Mouse (Mus musculus) forebrain, embryonic 12.5 days (tissue): ENCODE data around the gene Pigv. TPM values are rescaled to one million over a fixed set of nuclear protein-coding genes. Genes with fewer than 3 reads are reported as not detected.

Experiments used
- ATAC-seq: fragments of 200-750 bp; cut with Nextera tagmentation; 2 replicates; pipeline ENCODE4 v1.8.0; 2017; ENCODE audit warnings: moderate TSS enrichment; ENCODE audit not compliant: low FRiP score
- H3K27ac ChIP-seq: fragments of 300-500 bp; sonication (generic); 2 replicates; pipeline ENCODE4 v1.5.1; 2016; ENCODE audit warnings: mild to moderate bottlenecking
- H3K27me3 ChIP-seq: fragments of 300-500 bp; sonication (generic); 2 replicates; pipeline ENCODE4 v1.6.1; 2016; ENCODE audit warnings: mild to moderate bottlenecking
- H3K36me3 ChIP-seq: fragments of 300-500 bp; sonication (generic); replicated peaks from 2 replicates; pipeline ENCODE4 v1.6.1; 2016; ENCODE audit warnings: mild to moderate bottlenecking
- H3K4me1 ChIP-seq: fragments of 300-500 bp; sonication (generic); 2 replicates; pipeline ENCODE4 v1.6.1; 2016
- H3K4me2 ChIP-seq: fragments of 300-500 bp; sonication (generic); 2 replicates; pipeline ENCODE4 v1.6.1; 2016; ENCODE audit warnings: mild to moderate bottlenecking, moderate library complexity
- H3K4me3 ChIP-seq: fragments of 300-500 bp; sonication (generic); replicated peaks from 2 replicates; pipeline ENCODE4 v1.5.1; 2016; ENCODE audit warnings: mild to moderate bottlenecking
- H3K9ac ChIP-seq: fragments of 300-500 bp; sonication (generic); 2 replicates; pipeline ENCODE4 v1.6.1; 2016; ENCODE audit warnings: mild to moderate bottlenecking
- H3K9me3 ChIP-seq: fragments of 300-500 bp; sonication (generic); 2 replicates; pipeline ENCODE4 v1.6.1; 2016
- WGBS: fragments of 180-500 bp; shearing (Covaris S2); methylation state at CpG from one replicate; pipeline ENCODE4 v1.1.7; 2016; 5-methylcytosine and 5-hydroxymethylcytosine counted together
- microRNA-seq: library from miRNA; unstranded; fragments of <30 nt; microRNA quantifications from one replicate; pipeline ENCODE4, GENCODE M21; 2017
- polyA plus RNA-seq: library from polyadenylated mRNA; unstranded; fragments of >200 nt; fragmentation: Nextera tagmentation; extraction: Ambion mirVana; gene quantifications from 2 replicates; pipeline ENCODE4 v1.2.1, GENCODE M21; 2016

Pigv gene
- polyA plus RNA-seq, 1 experiment from 2014 or later: 17.3 TPM

- Histone ChIP-seq H3K9ac (no peak overlapping the region), H3K4me1 (no peaks in the 10 kb centered on the region), H3K36me3 (peaks cover 24% of the 10 kb centered on the region), H3K9me3 (no peaks in the 10 kb centered on the region), H3K4me2 (no peak overlapping the region), H3K27ac (no peak overlapping the region), H3K4me3 (no peak overlapping the region), H3K27me3 (no peaks in the 10 kb centered on the region)
- no peak for ATAC-seq
- 73% methylated on average over 4 of the region's 4 CpGs for WGBS
Observed at GRCm38 (mm10) chr4:133619473-133620136, 52.8 kb downstream of the Pigv start.

GRCm38 (mm10) chr4:133617936-133618335 is 54.5 kb downstream of the Pigv start:
- 95% methylated on average over 11 of the region's 11 CpGs for WGBS
- H3K9me3 ChIP-seq: no peaks in the 10 kb centered on the region
- peaks cover 32% of the 10 kb centered on the region for H3K36me3 ChIP-seq

GRCm38 (mm10) chr4:133615416-133615815 is 57.0 kb downstream of the Pigv start:
- H3K4me3 ChIP-seq: no peak overlapping the region
- H3K9me3 ChIP-seq: 0 out of 2 replicates have a peak, but pooled peaks cover 9% of the 10 kb centered on the region
- H3K9ac ChIP-seq: no peak overlapping the region
- H3K27ac ChIP-seq: no peak overlapping the region
- no peak overlapping the region for H3K4me2 ChIP-seq
- H3K4me1 ChIP-seq: no peaks in the 10 kb centered on the region
- H3K36me3 ChIP-seq: peaks cover 41% of the 10 kb centered on the region
- no peak for ATAC-seq
- H3K27me3 ChIP-seq: no peaks in the 10 kb centered on the region
- 89% methylated on average over 10 of the region's 10 CpGs for WGBS

More at GRCm38 (mm10) chr4:133617936-133618335, 54.5 kb downstream of the Pigv start:
- no peak overlapping the region for H3K4me3 ChIP-seq
- H3K4me1 ChIP-seq: no peaks in the 10 kb centered on the region
- no peak overlapping the region for H3K27ac ChIP-seq
- no peak overlapping the region for H3K4me2 ChIP-seq
- H3K27me3 ChIP-seq: no peaks in the 10 kb centered on the region
- ATAC-seq: no peak
- no peak overlapping the region for H3K9ac ChIP-seq

GRCm38 (mm10) chr4:133614274-133614761 is 58.1 kb downstream of the Pigv start:
- H3K4me3 ChIP-seq: no peak overlapping the region
- 87% methylated on average over 8 of the region's 8 CpGs for WGBS
- H3K9me3 ChIP-seq: 0 out of 2 replicates have a peak, but pooled peaks cover 9% of the 10 kb centered on the region
- no peak for ATAC-seq
- H3K4me2 ChIP-seq: no peak overlapping the region
- peaks cover 40% of the 10 kb centered on the region for H3K36me3 ChIP-seq
- H3K9ac ChIP-seq: no peak overlapping the region
- H3K27me3 ChIP-seq: no peaks in the 10 kb centered on the region
- no peak overlapping the region for H3K27ac ChIP-seq
- H3K4me1 ChIP-seq: no peaks in the 10 kb centered on the region

- no peak overlapping the region for H3K9ac ChIP-seq
- WGBS: 89% methylated on average over 4 of the region's 4 CpGs
- ATAC-seq: no peak
- H3K9me3 ChIP-seq: 0 out of 2 replicates have a peak, but pooled peaks cover 9% of the 10 kb centered on the region
- no peaks in the 10 kb centered on the region for H3K27me3 ChIP-seq
- H3K4me3 ChIP-seq: no peak overlapping the region
- no peaks in the 10 kb centered on the region for H3K4me1 ChIP-seq
- no peak overlapping the region for H3K4me2 ChIP-seq
- H3K27ac ChIP-seq: no peak overlapping the region
- H3K36me3 ChIP-seq: peaks cover 40% of the 10 kb centered on the region
Observed at GRCm38 (mm10) chr4:133613867-133614266, 58.6 kb downstream of the Pigv start.

GRCm38 (mm10) chr4:133613026-133613425 is 59.4 kb downstream of the Pigv start:
- H3K27me3 ChIP-seq: no peaks in the 10 kb centered on the region
- H3K9me3 ChIP-seq: 0 out of 2 replicates have a peak, but pooled peaks cover 9% of the 10 kb centered on the region
- peaks cover 45% of the 10 kb centered on the region for H3K36me3 ChIP-seq
- H3K4me3 ChIP-seq: no peak overlapping the region
- no peak overlapping the region for H3K9ac ChIP-seq
- no peak overlapping the region for H3K27ac ChIP-seq
- WGBS: 95% methylated on average over 8 of the region's 8 CpGs
- no peaks in the 10 kb centered on the region for H3K4me1 ChIP-seq
- no peak overlapping the region for H3K4me2 ChIP-seq
- ATAC-seq: no peak

- Histone ChIP-seq H3K9me3 (0 out of 2 replicates have a peak, but pooled peaks cover 9% of the 10 kb centered on the region), H3K27me3 (no peaks in the 10 kb centered on the region), H3K36me3 (peaks cover 48% of the 10 kb centered on the region), H3K4me3 (no peak overlapping the region), H3K4me2 (no peak overlapping the region), H3K4me1 (no peaks in the 10 kb centered on the region), H3K27ac (no peak overlapping the region), H3K9ac (no peak overlapping the region)
- WGBS: 93% methylated on average over 7 of the region's 7 CpGs
- no peak for ATAC-seq
Observed at GRCm38 (mm10) chr4:133612416-133612815, 60.0 kb downstream of the Pigv start.

GRCm38 (mm10) chr4:133611815-133612214 is 60.6 kb downstream of the Pigv start:
- H3K9me3 ChIP-seq: 0 out of 2 replicates have a peak, but pooled peaks cover 9% of the 10 kb centered on the region
- no peaks in the 10 kb centered on the region for H3K4me1 ChIP-seq
- H3K9ac ChIP-seq: no peak overlapping the region
- ATAC-seq: no peak
- no peak overlapping the region for H3K27ac ChIP-seq
- peaks cover 54% of the 10 kb centered on the region for H3K36me3 ChIP-seq
- no peaks in the 10 kb centered on the region for H3K27me3 ChIP-seq
- 97% methylated on average over 5 of the region's 5 CpGs for WGBS
- H3K4me2 ChIP-seq: no peak overlapping the region
- no peak overlapping the region for H3K4me3 ChIP-seq

Small RNA genes lying within 50 kb of the gene (microRNA-seq; reads per million reads assigned to microRNA genes)
- gene Mir7227: 1.9 reads per million

Other genes with a start within 250 kb of the Pigv start
- 0.24 and 0.50 TPM in 2 replicates for gene Tent5b, start 192.5 kb downstream of the Pigv start, polyA plus RNA-seq
- 0.97 and 2.2 TPM in 2 replicates for gene Trnp1, start 174.1 kb downstream of the Pigv start, polyA plus RNA-seq
- 1.4 and 1.7 TPM in 2 replicates for gene Kdf1, start 153.7 kb downstream of the Pigv start, polyA plus RNA-seq
- gene Nudc, start 126.7 kb downstream of the Pigv start, polyA plus RNA-seq: 393 and 406 TPM in 2 replicates
- gene Nr0b2, start 119.3 kb downstream of the Pigv start, polyA plus RNA-seq: not detected in 2 replicates
- 8.7 and 9.8 TPM in 2 replicates for gene Gpatch3, start 97.9 kb downstream of the Pigv start, polyA plus RNA-seq
- gene Gpn2, start 88.3 kb downstream of the Pigv start, polyA plus RNA-seq: 26.0 and 26.6 TPM in 2 replicates
- 3.9 and 6.8 TPM in 2 replicates for gene Sfn, start 70.5 kb downstream of the Pigv start, polyA plus RNA-seq
- 2.8 and 4.6 TPM in 2 replicates for gene Zdhhc18, start 22.5 kb downstream of the Pigv start, polyA plus RNA-seq
- 50.4 and 51.5 TPM in 2 replicates for gene Arid1a, start 84.1 kb upstream of the Pigv start, polyA plus RNA-seq
- gene Rps6ka1, start 215.2 kb upstream of the Pigv start, polyA plus RNA-seq: 22.6 and 26.0 TPM in 2 replicates